Mouse (Mus musculus): ENCODE results near the gene Ddrgk1. TPM values are rescaled to one million over a fixed set of nuclear protein-coding genes. Genes with fewer than 3 reads are reported as not detected.

Gene Ddrgk1
- total and polyA plus RNA-seq, 2 experiments from 2014 or later: 14.4 to 83.3 TPM

DNA sequence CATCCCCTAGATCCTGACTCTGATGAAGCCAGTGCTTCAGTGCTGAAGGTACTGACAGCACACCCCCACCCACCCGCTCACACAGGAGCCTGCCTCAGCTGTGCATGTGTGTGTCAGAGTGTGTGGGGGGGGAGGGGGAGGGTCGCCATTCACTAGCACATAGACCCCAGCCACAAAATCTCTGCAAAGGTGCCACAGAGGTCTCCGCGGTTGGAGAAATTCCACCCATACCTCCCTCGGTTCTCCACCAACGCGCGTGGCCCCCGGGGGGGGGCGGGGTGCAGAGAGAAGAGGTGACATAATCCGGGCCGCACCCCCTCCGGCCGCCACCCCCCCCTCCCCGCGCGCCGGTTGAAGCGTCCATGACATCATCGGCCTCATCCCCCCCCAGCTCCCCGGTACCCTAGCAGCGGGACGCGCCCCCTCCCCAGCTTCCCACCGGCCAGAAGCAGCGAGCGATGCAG, 22.2 kb downstream of the Ddrgk1 start:
- Histone ChIP-seq H3K4me3 (ENCODE audit: low read length) (peak overlapping the region; percentile 84), H3K4me1 (ENCODE audit: insufficient read depth, low read length) (peaks cover 11% of the 10 kb centered on the region; the same call in 1 of the 2 replicates), H3K36me3 (ENCODE audit: insufficient read depth, low read length) (no peaks in the 10 kb centered on the region), H3K9me3 (ENCODE audit: low read length) (no peaks in the 10 kb centered on the region), H3K27ac (peak overlapping the region; percentile 84), H3K9ac (replicated peaks; ENCODE audit: low read length) (peak overlapping the region; percentile 80), H3K27me3 (ENCODE audit: insufficient read depth, low read length) (no peaks in the 10 kb centered on the region), H3K4me2 (ENCODE audit: low read depth, low read length) (peak overlapping the region; percentile 80)
- 2% methylated on average over 25 of the region's 27 CpGs for WGBS
- ATAC-seq: peak; percentile 76
- DNase-seq (ENCODE audit: low spot score): peak; percentile 58
- TF ChIP-seq CTCF (IDR thresholded peaks at IDR 0.05; ENCODE audit: low read depth): no peak

DNA sequence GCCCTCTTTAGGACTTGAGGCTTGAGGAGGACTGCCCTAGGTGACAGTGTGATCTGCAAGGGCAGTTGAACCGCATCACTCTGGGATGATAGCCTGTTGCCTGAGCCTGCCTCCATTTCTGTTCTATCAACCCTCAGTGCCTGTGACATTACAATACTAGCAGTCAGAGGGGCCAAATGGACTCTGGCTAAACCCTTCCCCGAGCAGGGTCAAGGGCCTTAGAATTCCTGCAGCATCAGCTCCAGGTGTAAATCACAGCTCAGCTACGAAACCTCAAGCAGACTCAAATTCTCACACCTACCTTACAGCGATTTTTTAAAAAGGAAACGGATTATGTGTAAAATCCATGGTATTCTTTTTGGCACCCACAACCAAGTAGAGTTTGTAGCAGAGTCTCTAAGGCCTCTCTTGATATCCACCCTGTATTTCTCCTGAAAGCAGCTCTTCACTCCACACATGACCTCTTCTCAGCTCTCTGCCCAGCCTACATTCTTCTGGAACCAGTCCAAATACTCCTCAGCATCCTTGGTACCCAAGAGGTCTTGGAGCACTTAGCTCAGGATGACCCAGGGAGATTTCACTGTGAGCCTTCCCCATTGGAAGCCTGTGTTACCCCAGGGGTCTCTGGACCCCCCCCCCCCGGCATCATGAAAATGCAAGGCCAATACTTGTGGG, 23.0 kb downstream of the Ddrgk1 start:
- WGBS: 63% methylated on average over 6 of the region's 6 CpGs
- Histone ChIP-seq H3K36me3 (ENCODE audit: insufficient read depth, low read length) (no peaks in the 10 kb centered on the region), H3K9ac (replicated peaks; ENCODE audit: low read length) (peak overlapping the region; percentile 80), H3K9me3 (ENCODE audit: low read length) (no peaks in the 10 kb centered on the region), H3K4me1 (ENCODE audit: insufficient read depth, low read length) (peaks cover 11% of the 10 kb centered on the region; the same call in 1 of the 2 replicates), H3K4me3 (ENCODE audit: low read length) (peak overlapping the region; percentile 84), H3K4me2 (ENCODE audit: low read depth, low read length) (peak overlapping the region; percentile 80), H3K27ac (peak overlapping the region; percentile 84; the same call in 1 of the 2 replicates), H3K27me3 (ENCODE audit: insufficient read depth, low read length) (no peaks in the 10 kb centered on the region; the same call in 1 of the 2 replicates)
- TF ChIP-seq CTCF (IDR thresholded peaks at IDR 0.05; ENCODE audit: low read depth): no peak
- no peak for ATAC-seq
- peak; percentile 20 for DNase-seq (ENCODE audit: low spot score)

DNA sequence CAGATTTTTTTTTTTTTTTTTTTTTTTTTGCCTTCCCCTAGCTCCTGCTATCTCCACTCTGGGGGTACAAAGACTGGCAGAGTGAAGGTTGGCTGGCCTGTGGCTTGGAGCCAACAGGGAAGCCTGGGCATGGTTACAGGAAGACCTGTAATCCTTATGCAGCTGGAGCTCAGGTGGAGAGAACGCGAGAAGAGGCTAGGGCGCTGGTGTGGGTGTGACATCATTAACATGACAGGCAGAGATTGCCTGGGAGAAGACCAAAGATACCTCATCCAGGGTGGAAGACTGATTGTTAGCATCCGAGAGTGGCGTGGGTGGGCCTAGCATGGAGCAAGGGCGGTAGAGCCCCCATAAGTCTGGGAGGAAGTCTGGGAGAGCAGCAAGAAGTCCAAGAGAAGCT, 25.2 kb downstream of the Ddrgk1 start:
- DNase-seq (ENCODE audit: low spot score): no peak
- peaks cover 19% of the 10 kb centered on the region for H3K4me1 ChIP-seq (ENCODE audit: insufficient read depth, low read length)
- H3K27me3 ChIP-seq (ENCODE audit: insufficient read depth, low read length): no peaks in the 10 kb centered on the region; the same call in 1 of the 2 replicates
- ATAC-seq: no peak
- H3K4me3 ChIP-seq (ENCODE audit: low read length): no peak overlapping the region
- no peak overlapping the region for H3K27ac ChIP-seq
- H3K4me2 ChIP-seq (ENCODE audit: low read depth, low read length): no peak overlapping the region
- no peak overlapping the region for H3K9ac ChIP-seq (replicated peaks; ENCODE audit: low read length)
- 81% methylated on average over 6 of the region's 6 CpGs for WGBS
- peaks cover 6% of the 10 kb centered on the region; the same call in 1 of the 2 replicates for H3K36me3 ChIP-seq (ENCODE audit: insufficient read depth, low read length)
- H3K9me3 ChIP-seq (ENCODE audit: low read length): no peaks in the 10 kb centered on the region
- TF ChIP-seq CTCF (IDR thresholded peaks at IDR 0.05; ENCODE audit: low read depth): no peak

DNA sequence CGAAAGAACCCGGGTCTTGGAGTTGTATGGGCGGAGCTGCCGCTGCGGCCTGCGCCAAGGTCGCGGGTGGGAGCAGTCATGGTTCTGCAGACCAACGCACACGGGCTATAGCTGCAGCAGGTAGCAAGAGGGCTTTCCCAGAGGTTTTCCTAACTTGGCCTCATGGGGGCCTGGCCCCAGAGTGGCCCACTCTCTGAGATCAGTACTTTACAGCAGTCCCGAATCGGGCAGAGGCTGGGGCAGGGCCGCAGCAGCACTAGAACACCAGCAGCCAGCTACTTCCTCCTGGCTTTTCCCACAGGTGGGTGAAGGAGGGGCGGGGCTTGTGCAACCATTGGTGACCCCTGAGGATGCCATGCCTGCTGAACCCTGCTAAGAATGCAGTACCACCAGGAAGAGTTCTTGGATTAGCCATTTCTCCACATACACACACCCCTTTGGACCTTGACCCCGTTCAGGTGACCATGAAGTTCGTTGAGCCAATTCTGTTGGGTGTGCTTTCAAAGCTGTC, 26.3 kb downstream of the Ddrgk1 start:
- no peak overlapping the region for H3K27ac ChIP-seq
- no peak overlapping the region for H3K4me3 ChIP-seq (ENCODE audit: low read length)
- no peak overlapping the region for H3K4me2 ChIP-seq (ENCODE audit: low read depth, low read length)
- 38% methylated on average over 16 of the region's 16 CpGs for WGBS
- no peak for TF ChIP-seq CTCF (IDR thresholded peaks at IDR 0.05; ENCODE audit: low read depth)
- DNase-seq (ENCODE audit: low spot score) (no peak), ATAC-seq (no peak)
- H3K9me3 ChIP-seq (ENCODE audit: low read length): no peaks in the 10 kb centered on the region
- peaks cover 20% of the 10 kb centered on the region for H3K4me1 ChIP-seq (ENCODE audit: insufficient read depth, low read length)
- H3K27me3 ChIP-seq (ENCODE audit: insufficient read depth, low read length): no peaks in the 10 kb centered on the region; the same call in 1 of the 2 replicates
- peaks cover 6% of the 10 kb centered on the region; the same call in 1 of the 2 replicates for H3K36me3 ChIP-seq (ENCODE audit: insufficient read depth, low read length)
- no peak overlapping the region for H3K9ac ChIP-seq (replicated peaks; ENCODE audit: low read length)

DNA sequence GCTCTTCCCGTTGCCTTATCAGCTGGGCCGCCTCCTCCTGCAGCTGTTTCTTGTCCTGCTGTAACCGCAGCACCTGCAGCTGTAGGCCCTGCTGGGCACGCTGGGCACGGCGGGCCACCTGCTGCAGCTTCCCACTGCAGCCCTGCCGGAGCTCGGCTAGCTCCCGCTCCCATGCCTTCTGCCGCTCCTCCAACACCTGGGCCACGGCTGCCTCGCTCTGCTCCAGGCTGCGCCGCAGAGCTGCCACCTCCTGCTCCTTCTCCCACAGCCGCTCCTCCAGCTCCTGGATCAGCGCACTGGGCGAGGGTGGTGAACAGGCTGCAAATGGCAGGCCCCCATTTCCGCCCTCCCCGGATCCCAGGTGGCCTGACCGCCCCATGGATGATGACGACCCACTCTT, 28.6 kb downstream of the Ddrgk1 start:
- Histone ChIP-seq H3K27me3 (ENCODE audit: insufficient read depth, low read length) (no peaks in the 10 kb centered on the region; the same call in 1 of the 2 replicates), H3K9me3 (ENCODE audit: low read length) (no peaks in the 10 kb centered on the region), H3K27ac (no peak overlapping the region), H3K9ac (replicated peaks; ENCODE audit: low read length) (no peak overlapping the region), H3K4me2 (ENCODE audit: low read depth, low read length) (no peak overlapping the region), H3K4me1 (ENCODE audit: insufficient read depth, low read length) (peaks cover 16% of the 10 kb centered on the region), H3K36me3 (ENCODE audit: insufficient read depth, low read length) (peaks cover 6% of the 10 kb centered on the region; the same call in 1 of the 2 replicates), H3K4me3 (ENCODE audit: low read length) (no peak overlapping the region)
- 40% methylated on average over 21 of the region's 21 CpGs for WGBS
- peak; percentile 5 for DNase-seq (ENCODE audit: low spot score)
- no peak for ATAC-seq
- TF ChIP-seq CTCF (IDR thresholded peaks at IDR 0.05; ENCODE audit: low read depth): no peak

DNA sequence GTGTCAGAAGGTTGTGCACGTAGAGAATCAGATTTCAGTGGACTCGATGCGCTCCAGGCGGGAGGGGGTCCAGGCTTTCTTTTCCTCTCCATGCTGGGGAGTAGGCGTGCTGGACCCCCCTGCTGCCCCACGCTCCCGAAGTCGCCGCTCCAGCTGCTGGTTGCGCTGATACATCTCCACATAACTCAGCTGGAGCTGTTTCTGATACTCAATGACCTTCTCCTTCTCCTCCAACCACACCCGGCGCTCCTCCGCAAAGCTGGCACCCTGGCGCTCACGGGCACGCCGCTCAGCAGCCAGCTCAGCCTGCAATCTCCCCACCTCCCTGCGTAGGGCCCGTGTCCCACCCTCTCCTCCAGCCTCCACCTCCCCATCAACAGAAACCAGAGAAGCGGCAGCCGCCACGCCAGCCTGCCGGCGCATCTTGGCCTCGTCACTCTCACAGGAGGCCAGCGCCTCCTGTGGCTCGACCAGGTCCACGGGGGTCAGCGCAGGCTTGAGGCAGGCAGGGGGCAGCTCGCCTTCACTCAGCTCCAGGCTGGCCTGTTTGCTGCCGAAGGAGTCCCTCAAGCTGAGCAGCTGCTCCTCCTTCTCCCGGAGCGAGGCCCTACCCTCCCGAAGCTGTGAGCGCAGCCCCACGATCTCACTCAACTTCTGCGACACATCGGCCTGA, 29.6 kb downstream of the Ddrgk1 start:
- peaks cover 14% of the 10 kb centered on the region for H3K4me1 ChIP-seq (ENCODE audit: insufficient read depth, low read length)
- peak overlapping the region; percentile 49 for H3K4me2 ChIP-seq (ENCODE audit: low read depth, low read length)
- H3K4me3 ChIP-seq (ENCODE audit: low read length): peak overlapping the region; percentile 13; the same call in 1 of the 2 replicates
- H3K36me3 ChIP-seq (ENCODE audit: insufficient read depth, low read length): peaks cover 6% of the 10 kb centered on the region; the same call in 1 of the 2 replicates
- DNase-seq (ENCODE audit: low spot score) (peak; percentile 15), ATAC-seq (no peak)
- H3K27me3 ChIP-seq (ENCODE audit: insufficient read depth, low read length): no peaks in the 10 kb centered on the region; the same call in 1 of the 2 replicates
- peak; percentile 52 for TF ChIP-seq CTCF (IDR thresholded peaks at IDR 0.05; ENCODE audit: low read depth)
- no peaks in the 10 kb centered on the region for H3K9me3 ChIP-seq (ENCODE audit: low read length)
- H3K9ac ChIP-seq (replicated peaks; ENCODE audit: low read length): peak overlapping the region; percentile 37; the same call in 1 of the 2 replicates
- peak overlapping the region; percentile 70; the same call in 1 of the 2 replicates for H3K27ac ChIP-seq
- 17% methylated on average over 38 of the region's 38 CpGs for WGBS

Data from hindbrain, postnatal 0 days (tissue).